Mouse (Mus musculus) olfactory bulb, adult 2 months (tissue): Measurements from ENCODE around the gene Pycr2. TPM values are rescaled to one million over a fixed set of nuclear protein-coding genes. Genes with fewer than 3 reads are reported as not detected.

Source experiments
- H3K27ac ChIP-seq: fragments of 200-500 bp; 2 replicates; pipeline ENCODE4 v1.5.1; 2012; ENCODE audit warnings: low read depth, low read length; ENCODE audit not compliant: insufficient read depth
- H3K4me1 ChIP-seq: fragments of 200-500 bp; 2 replicates; pipeline ENCODE4 v1.6.1; 2012; ENCODE audit warnings: low read length; ENCODE audit not compliant: control insufficient read depth, insufficient read depth
- H3K4me3 ChIP-seq: fragments of 200-500 bp; 2 replicates; pipeline ENCODE4 v1.5.1; 2012; ENCODE audit warnings: mild to moderate bottlenecking, low read depth, low read length, moderate library complexity; ENCODE audit not compliant: insufficient read depth
- CTCF ChIP-seq: fragments of 200-500 bp; IDR thresholded peaks from 2 replicates; pipeline ENCODE4 v1.5.1; 2012; ENCODE audit warnings: low read depth, mild to moderate bottlenecking, low read length, moderate library complexity; ENCODE audit not compliant: insufficient read depth
- POLR2A ChIP-seq: fragments of 200-500 bp; IDR thresholded peaks from 2 replicates; pipeline ENCODE4 v1.6.1; 2012; ENCODE audit warnings: mild to moderate bottlenecking, low read depth, low read length, moderate library complexity; ENCODE audit not compliant: insufficient read depth
- WGBS: fragments of 180-500 bp; shearing (Covaris S2); methylation state at CpG from one replicate; pipeline ENCODE4 v1.1.7; 2018; 5-methylcytosine and 5-hydroxymethylcytosine counted together
- polyA plus RNA-seq: library from polyadenylated mRNA; stranded (reverse); fragments of >200 nt; gene quantifications from 2 replicates; pipeline ENCODE4 v1.2.4, GENCODE M21; 2012; ENCODE audit warnings: low replicate concordance; ENCODE audit not compliant: missing spikeins, insufficient read depth, insufficient read length

The Pycr2 gene
- polyA plus RNA-seq, 1 experiment, result not detected

GRCm38 (mm10) chr1:180903666-180904038 lies 441 bp upstream of the Pycr2 start:
- 27% methylated on average over 10 of the region's 10 CpGs for WGBS
- Histone ChIP-seq H3K4me3 (peak overlapping the region; percentile 67), H3K27ac (no peak overlapping the region), H3K4me1 (peaks cover 14% of the 10 kb centered on the region)
- no peak for TF ChIP-seq POLR2A
- no peak for TF ChIP-seq CTCF

- Histone ChIP-seq H3K4me1 (peaks cover 14% of the 10 kb centered on the region), H3K4me3 (peak overlapping the region; percentile 67), H3K27ac (no peak overlapping the region)
- WGBS, result 2% methylated on average over 5 of the region's 5 CpGs
- TF ChIP-seq CTCF, result no peak
- TF ChIP-seq POLR2A, result no peak
Observed at GRCm38 (mm10) chr1:180904815-180905080, 655 bp downstream of the Pycr2 start.

- Histone ChIP-seq H3K4me1 (peaks cover 14% of the 10 kb centered on the region), H3K4me3 (peak overlapping the region; percentile 16; the same call in 1 of the 2 replicates), H3K27ac (no peak overlapping the region)
- 50% methylated on average over 6 of the region's 6 CpGs for WGBS
- TF ChIP-seq POLR2A, result no peak
- TF ChIP-seq CTCF, result no peak
Observed at GRCm38 (mm10) chr1:180905307-180905706, 1.2 kb downstream of the Pycr2 start.

GRCm38 (mm10) chr1:180905876-180906275 lies 1.8 kb downstream of the Pycr2 start:
- TF ChIP-seq POLR2A (no peak), CTCF (no peak)
- H3K4me1 ChIP-seq, result peaks cover 14% of the 10 kb centered on the region
- H3K4me3 ChIP-seq, result no peak overlapping the region
- H3K27ac ChIP-seq, result no peak overlapping the region
- WGBS, result 94% methylated on average over 17 of the region's 17 CpGs

- H3K4me1 ChIP-seq, result peaks cover 14% of the 10 kb centered on the region
- 92% methylated on average over 24 of the region's 24 CpGs for WGBS
- no peak overlapping the region for H3K27ac ChIP-seq
- H3K4me3 ChIP-seq, result no peak overlapping the region
- TF ChIP-seq POLR2A (no peak), CTCF (no peak)
Observed at GRCm38 (mm10) chr1:180906461-180907147, 2.5 kb downstream of the Pycr2 start.

- Histone ChIP-seq H3K27ac (no peak overlapping the region), H3K4me3 (no peak overlapping the region), H3K4me1 (peaks cover 4% of the 10 kb centered on the region)
- TF ChIP-seq CTCF (no peak), POLR2A (no peak)
- WGBS, result 47% methylated on average over 8 of the region's 8 CpGs
Observed at GRCm38 (mm10) chr1:180911138-180911537, 7.0 kb downstream of the Pycr2 start.

GRCm38 (mm10) chr1:180911653-180912287 lies 7.7 kb downstream of the Pycr2 start:
- WGBS, result 74% methylated on average over 20 of the region's 20 CpGs
- Histone ChIP-seq H3K27ac (no peak overlapping the region), H3K4me1 (no peaks in the 10 kb centered on the region), H3K4me3 (no peak overlapping the region)
- no peak for TF ChIP-seq POLR2A
- TF ChIP-seq CTCF, result no peak

- H3K4me3 ChIP-seq, result no peak overlapping the region
- TF ChIP-seq POLR2A (no peak), CTCF (no peak)
- H3K27ac ChIP-seq, result no peak overlapping the region
- no peaks in the 10 kb centered on the region for H3K4me1 ChIP-seq
- WGBS, result 91% methylated on average over 5 of the region's 5 CpGs
Observed at GRCm38 (mm10) chr1:180912792-180913191, 8.7 kb downstream of the Pycr2 start.

- H3K27ac ChIP-seq, result no peak overlapping the region
- WGBS, result 50% methylated on average over 4 of the region's 4 CpGs
- no peak overlapping the region for H3K4me3 ChIP-seq
- no peaks in the 10 kb centered on the region for H3K4me1 ChIP-seq
- TF ChIP-seq POLR2A, result no peak
- TF ChIP-seq CTCF, result no peak
Observed at GRCm38 (mm10) chr1:180913797-180914196, 9.7 kb downstream of the Pycr2 start.

GRCm38 (mm10) chr1:180916425-180916824 lies 12.3 kb downstream of the Pycr2 start:
- WGBS, result 91% methylated on average over 11 of the region's 11 CpGs
- H3K4me3 ChIP-seq, result no peak overlapping the region
- H3K27ac ChIP-seq, result no peak overlapping the region
- TF ChIP-seq CTCF, result no peak
- no peak for TF ChIP-seq POLR2A
- H3K4me1 ChIP-seq, result no peaks in the 10 kb centered on the region
